Mouse (Mus musculus) testis, adult 2 months (tissue): Measurements from ENCODE around the gene Dus3l.

Experiments used
- CTCF ChIP-seq: fragments of 200-500 bp; IDR thresholded peaks from 2 replicates; pipeline ENCODE4 v1.5.1; 2012; ENCODE audit warnings: low read depth, mild to moderate bottlenecking, inconsistent platforms, low read length, moderate library complexity; ENCODE audit not compliant: control insufficient read depth, insufficient read depth, insufficient replicate concordance
- POLR2A ChIP-seq: fragments of 200-500 bp; IDR thresholded peaks from 2 replicates; pipeline ENCODE4 v1.6.1; 2012; ENCODE audit warnings: low read depth, mild to moderate bottlenecking, inconsistent platforms, low read length, moderate library complexity; ENCODE audit not compliant: control insufficient read depth

- TF ChIP-seq CTCF, result peak; percentile 81
- no peak for TF ChIP-seq POLR2A
Measured at GRCm38 (mm10) chr17:56736534-56736933, 28.0 kb upstream of the Dus3l start.
